Mouse (Mus musculus) ES-Bruce4 (cell line): ENCODE measurements around the gene Slc13a5. TPM values are rescaled to one million over a fixed set of nuclear protein-coding genes. Genes with fewer than 3 reads are reported as not detected.

Source experiments
- H3K27ac ChIP-seq: 2 replicates; pipeline ENCODE4 v1.5.1; 2012; ENCODE audit warnings: low read length, inconsistent platforms; ENCODE audit not compliant: insufficient read depth
- H3K27me3 ChIP-seq: 2 replicates; pipeline ENCODE4 v1.6.1; 2012; ENCODE audit warnings: mild to moderate bottlenecking, low read length, inconsistent platforms; ENCODE audit not compliant: control insufficient read depth, poor library complexity, insufficient read depth, severe bottlenecking
- H3K36me3 ChIP-seq: 2 replicates; pipeline ENCODE4 v1.6.1; 2012; ENCODE audit warnings: inconsistent platforms, mild to moderate bottlenecking, low read length, moderate library complexity; ENCODE audit not compliant: control insufficient read depth, poor library complexity, insufficient read depth, severe bottlenecking
- H3K4me1 ChIP-seq: one replicate; pipeline ENCODE4 v1.8.1; 2011; ENCODE audit warnings: low read length; ENCODE audit not compliant: control insufficient read depth, insufficient read depth
- H3K4me3 ChIP-seq: 2 replicates; pipeline ENCODE4 v1.5.1; 2011; ENCODE audit warnings: low read depth, mild to moderate bottlenecking, low read length
- H3K9ac ChIP-seq: 2 replicates; pipeline ENCODE4 v1.6.1; 2012; ENCODE audit warnings: low read depth, mild to moderate bottlenecking, inconsistent platforms; ENCODE audit not compliant: poor library complexity, severe bottlenecking
- H3K9me3 ChIP-seq: replicated peaks from 2 replicates; pipeline ENCODE4 v1.6.1; 2012; ENCODE audit warnings: mild to moderate bottlenecking, low read length, inconsistent platforms; ENCODE audit not compliant: control insufficient read depth, poor library complexity, insufficient read depth, severe bottlenecking
- CTCF ChIP-seq: IDR thresholded peaks from one replicate; pipeline ENCODE4 v1.8.1; 2011; ENCODE audit warnings: low read depth, low read length
- EP300 ChIP-seq: IDR thresholded peaks from 2 replicates; pipeline ENCODE4 v1.6.1; 2011; ENCODE audit warnings: low read depth, low read length; ENCODE audit not compliant: insufficient read depth
- POLR2A ChIP-seq: IDR thresholded peaks from one replicate; pipeline ENCODE4 v1.8.1; 2011; ENCODE audit warnings: low read length; ENCODE audit not compliant: insufficient read depth
- polyA plus RNA-seq: library from polyadenylated mRNA; stranded (reverse); fragments of >200 nt; gene quantifications from 2 replicates; pipeline ENCODE4 v1.2.4, GENCODE M21; 2011; ENCODE audit warnings: low read depth; ENCODE audit not compliant: missing spikeins, insufficient read depth, insufficient read length

The Slc13a5 gene
- polyA plus RNA-seq, 1 experiment, result 0.31 TPM

DNA sequence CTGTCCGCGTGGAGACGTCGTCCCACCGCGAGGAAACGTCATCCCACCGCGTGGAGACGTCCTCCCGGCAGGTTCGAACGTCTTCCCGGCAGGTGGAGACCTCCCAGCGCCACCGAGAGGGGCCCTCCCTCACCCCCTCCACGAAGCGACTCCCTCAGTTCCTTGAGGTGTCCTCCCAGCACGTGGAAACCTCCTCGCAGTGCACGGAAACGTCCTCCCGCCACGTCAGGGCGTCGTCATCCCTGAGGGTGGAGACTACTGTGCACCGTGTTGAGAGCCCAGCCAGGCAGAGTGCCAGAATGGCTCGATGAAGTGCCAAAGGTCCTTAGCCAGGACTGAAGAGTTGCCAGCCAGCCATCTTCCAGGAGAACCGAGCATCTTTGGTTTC is 51.6 kb downstream of the Slc13a5 start, which contains the start of gene Med31:
Gene Med31, minus strand, starts transcription at position 183 of the 388 bp plus-strand sequence.
- H3K27ac ChIP-seq, result peak within 1 kb of the TSS; percentile 8; the same call in 1 of the 2 replicates
- H3K27me3 ChIP-seq, result no peaks in the 10 kb centered on the region
- peak within 1 kb of the TSS; percentile 72 for H3K9ac ChIP-seq
- H3K9me3 ChIP-seq, result no peaks in the 10 kb centered on the region
- no peak for TF ChIP-seq EP300
- TF ChIP-seq POLR2A, result no peak
- TF ChIP-seq CTCF, result no peak
- peak within 1 kb of the TSS; percentile 82 for H3K4me3 ChIP-seq
- H3K4me1 ChIP-seq, result no peaks in the 10 kb centered on the region
- peaks cover 4% of the 10 kb centered on the region; the same call in 1 of the 2 replicates for H3K36me3 ChIP-seq

DNA sequence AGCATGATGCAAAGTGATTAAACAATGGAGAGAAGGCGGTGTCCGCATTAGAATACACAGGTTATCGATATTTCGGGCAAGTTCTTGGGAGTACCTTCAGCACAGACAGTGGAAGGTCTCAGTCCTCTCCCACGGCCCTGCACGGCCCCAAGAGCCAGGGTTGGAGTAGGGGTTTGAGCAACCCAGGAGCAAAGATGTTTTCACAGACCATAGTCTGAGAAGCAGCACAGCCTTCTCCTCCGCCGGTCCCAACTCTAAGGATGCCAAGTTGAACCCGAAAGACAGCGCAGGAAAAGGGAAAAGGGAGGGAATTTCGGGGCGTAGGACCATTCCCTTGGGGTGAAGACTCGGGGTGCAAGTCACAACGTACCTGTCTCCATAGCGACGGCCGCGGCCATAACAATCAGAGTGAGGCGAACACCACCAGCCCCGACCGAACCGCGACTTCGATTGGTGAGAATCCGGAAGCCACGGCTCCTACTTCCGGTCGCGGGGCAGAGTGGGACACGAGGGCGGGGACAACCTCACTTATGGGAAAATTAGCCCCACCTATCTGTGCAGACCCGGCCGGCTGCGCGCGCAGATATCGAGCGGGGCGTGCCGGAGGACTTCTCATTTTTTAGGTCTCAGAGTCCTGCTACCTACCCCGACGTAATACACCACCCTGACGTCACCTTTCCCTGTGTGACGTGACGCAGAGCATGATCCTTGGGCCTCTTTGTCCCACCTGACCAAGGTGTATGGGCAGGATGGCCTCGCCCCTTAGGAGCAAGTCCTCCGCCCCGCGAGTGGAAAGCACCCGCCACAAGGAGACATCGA is 52.2 kb downstream of the Slc13a5 start:
- H3K27me3 ChIP-seq, result no peaks in the 10 kb centered on the region

GRCm38 (mm10) chr11:72207834-72208377 is 59.1 kb downstream of the Slc13a5 start:
- peak overlapping the region; percentile 76 for H3K9ac ChIP-seq
- TF ChIP-seq EP300, result no peak
- TF ChIP-seq POLR2A, result no peak
- no peak for TF ChIP-seq CTCF
- H3K4me3 ChIP-seq, result peak overlapping the region; percentile 90
- H3K27ac ChIP-seq, result peak overlapping the region; percentile 4; the same call in 1 of the 2 replicates
- H3K9me3 ChIP-seq, result no peaks in the 10 kb centered on the region
- H3K4me1 ChIP-seq, result no peaks in the 10 kb centered on the region
- peaks cover 11% of the 10 kb centered on the region for H3K36me3 ChIP-seq
- H3K27me3 ChIP-seq, result no peaks in the 10 kb centered on the region

More for the DNA sequence above, 52.2 kb downstream of the Slc13a5 start:
- Histone ChIP-seq H3K9ac (peak overlapping the region; percentile 72), H3K4me1 (no peaks in the 10 kb centered on the region), H3K27ac (peak overlapping the region; percentile 8; the same call in 1 of the 2 replicates), H3K36me3 (peaks cover 8% of the 10 kb centered on the region; the same call in 1 of the 2 replicates), H3K9me3 (no peaks in the 10 kb centered on the region), H3K4me3 (peak overlapping the region; percentile 82)
- peak; percentile 77 for TF ChIP-seq POLR2A
- no peak for TF ChIP-seq CTCF

GRCm38 (mm10) chr11:72207204-72207833 is 59.7 kb downstream of the Slc13a5 start, which contains the start of the genes 4933427D14Rik and Txndc17:
TSS of gene 4933427D14Rik (minus strand) at chr11:72207459.
TSS of gene Txndc17 (plus strand) at chr11:72207547.
- no peaks in the 10 kb centered on the region for H3K9me3 ChIP-seq
- peak within 1 kb of the TSS; percentile 73 for H3K27ac ChIP-seq
- H3K9ac ChIP-seq, result peak within 1 kb of the TSS; percentile 76
- H3K4me3 ChIP-seq, result peak within 1 kb of the TSS; percentile 90
- H3K4me1 ChIP-seq, result no peaks in the 10 kb centered on the region
- H3K36me3 ChIP-seq, result peaks cover 11% of the 10 kb centered on the region
- TF ChIP-seq POLR2A (peak; percentile 89), CTCF (no peak), EP300 (0 out of 2 replicates have a peak, but pooled peaks have one; percentile 7)
- no peaks in the 10 kb centered on the region for H3K27me3 ChIP-seq

GRCm38 (mm10) chr11:72206341-72207203 is 60.5 kb downstream of the Slc13a5 start, which contains the start of gene Gm43951:
TSS of gene Gm43951 (minus strand) at chr11:72206840.
- peak within 1 kb of the TSS; percentile 73 for H3K27ac ChIP-seq
- H3K4me1 ChIP-seq, result no peaks in the 10 kb centered on the region
- peak within 1 kb of the TSS; percentile 76 for H3K9ac ChIP-seq
- H3K4me3 ChIP-seq, result peak within 1 kb of the TSS; percentile 90
- no peaks in the 10 kb centered on the region for H3K27me3 ChIP-seq
- H3K9me3 ChIP-seq, result no peaks in the 10 kb centered on the region
- no peak for TF ChIP-seq CTCF
- no peak for TF ChIP-seq EP300
- TF ChIP-seq POLR2A, result no peak
- H3K36me3 ChIP-seq, result peaks cover 9% of the 10 kb centered on the region
